Mouse (Mus musculus) CH12F3 (cell line): ENCODE data around the gene Wdr92.

Experiments used
- in situ Hi-C: fragments of 300-500 bp; cut with MboI; formaldehyde crosslinking; loops from 2 replicates; pipeline ENCODE4 v1.14.3; 2020; ENCODE audit warnings: low sequenced_read_pairs

Wdr92 gene

GRCm38 (mm10) chr11:17181807-17182206 is at the start of gene Wdr92:
TSS of gene Wdr92 (plus strand) at chr11:17182107.
- in situ Hi-C loops, result no loop called here

- in situ Hi-C loops, result no loop called here
These were observed 46.3 kb upstream of the Wdr92 start for GRCm38 (mm10) chr11:17135638-17136037.

- in situ Hi-C loops, result no loop called here
These were observed 43.4 kb upstream of the Wdr92 start for GRCm38 (mm10) chr11:17138306-17139033.

GRCm38 (mm10) chr11:17158858-17159737 is 22.8 kb upstream of the Wdr92 start, which contains the start of gene Ppp3r1:
TSS of gene Ppp3r1 (plus strand) at chr11:17159263.
- in situ Hi-C loops, result no loop called here

GRCm38 (mm10) chr11:17159738-17160241 is 22.1 kb upstream of the Wdr92 start:
- in situ Hi-C loops, result no loop called here

GRCm38 (mm10) chr11:17160242-17160641 is 21.7 kb upstream of the Wdr92 start:
- in situ Hi-C loops, result no loop called here

GRCm38 (mm10) chr11:17163956-17164355 is 18.0 kb upstream of the Wdr92 start:
- in situ Hi-C loops, result no loop called here

GRCm38 (mm10) chr11:17166627-17167026 is 15.3 kb upstream of the Wdr92 start:
- in situ Hi-C loops, result no loop called here

- in situ Hi-C loops, result no loop called here
These were observed 12.6 kb upstream of the Wdr92 start for GRCm38 (mm10) chr11:17169262-17169661.

GRCm38 (mm10) chr11:17170938-17171729 is 10.8 kb upstream of the Wdr92 start:
- in situ Hi-C loops, result no loop called here

- in situ Hi-C loops, result no loop called here
These were observed 9.6 kb upstream of the Wdr92 start for GRCm38 (mm10) chr11:17172300-17172699.

GRCm38 (mm10) chr11:17176638-17177037 is 5.3 kb upstream of the Wdr92 start:
- in situ Hi-C loops, result no loop called here

GRCm38 (mm10) chr11:17180753-17181152 is 1.2 kb upstream of the Wdr92 start:
- in situ Hi-C loops, result no loop called here

GRCm38 (mm10) chr11:17183165-17183564 is 1.3 kb downstream of the Wdr92 start:
- in situ Hi-C loops, result no loop called here

- in situ Hi-C loops, result no loop called here
These were observed 5.7 kb downstream of the Wdr92 start for GRCm38 (mm10) chr11:17187649-17188048.

- in situ Hi-C loops, result no loop called here
These were observed 6.9 kb downstream of the Wdr92 start for GRCm38 (mm10) chr11:17188786-17189185.

GRCm38 (mm10) chr11:17192151-17192844 is 10.4 kb downstream of the Wdr92 start:
- in situ Hi-C loops, result no loop called here

GRCm38 (mm10) chr11:17199170-17199569 is 17.3 kb downstream of the Wdr92 start:
- in situ Hi-C loops, result no loop called here

- in situ Hi-C loops, result no loop called here
These were observed 18.1 kb downstream of the Wdr92 start for GRCm38 (mm10) chr11:17199840-17200501.

GRCm38 (mm10) chr11:17200936-17201335 is 19.0 kb downstream of the Wdr92 start:
- in situ Hi-C loops, result no loop called here
